Mouse (Mus musculus) adrenal gland, adult (tissue): ENCODE measurements around the gene Bcl7a.

Experiments used
- DNase-seq, 2 experiments: peaks; one replicate each; pipeline ENCODE4 v3.0.0; 2022 to 2023; ENCODE audit warnings: low spot score in 1 of 2; ENCODE audit not compliant: inconsistent age in 2 of 2

Bcl7a gene

GRCm38 (mm10) chr5:123343707-123344627 lies at the start of gene Bcl7a:
Gene Bcl7a (plus strand): TSS chr5:123343834.
- DNase-seq, result peak; percentile 91 to 98

- DNase-seq, result no peak
These were observed 49.0 kb upstream of the Bcl7a start for GRCm38 (mm10) chr5:123294653-123295052.

GRCm38 (mm10) chr5:123296224-123296806 lies 47.3 kb upstream of the Bcl7a start:
- DNase-seq, result no peak

- no peak for DNase-seq
These were observed 46.5 kb upstream of the Bcl7a start for GRCm38 (mm10) chr5:123296972-123297754.

DNA sequence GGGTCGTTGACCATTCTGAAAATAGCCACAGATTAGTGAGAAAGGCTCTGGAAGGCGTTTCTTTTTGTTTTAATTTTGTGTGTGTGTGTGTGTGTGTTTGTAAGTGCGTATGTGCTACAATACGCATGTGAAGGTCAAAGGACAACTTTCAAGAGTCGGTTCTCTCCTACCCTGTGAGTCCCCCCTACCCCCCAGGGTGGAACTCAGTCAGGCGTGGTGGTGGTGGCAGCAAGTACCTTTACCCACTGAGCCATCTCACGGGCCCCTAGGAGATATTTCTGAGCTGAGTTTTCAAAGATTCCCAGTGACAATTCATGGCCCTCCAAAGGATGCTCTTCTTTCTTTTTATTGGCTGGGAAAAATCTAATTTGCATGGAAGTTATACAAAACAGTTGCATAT lies 45.8 kb upstream of the Bcl7a start:
- DNase-seq, result no peak

DNA sequence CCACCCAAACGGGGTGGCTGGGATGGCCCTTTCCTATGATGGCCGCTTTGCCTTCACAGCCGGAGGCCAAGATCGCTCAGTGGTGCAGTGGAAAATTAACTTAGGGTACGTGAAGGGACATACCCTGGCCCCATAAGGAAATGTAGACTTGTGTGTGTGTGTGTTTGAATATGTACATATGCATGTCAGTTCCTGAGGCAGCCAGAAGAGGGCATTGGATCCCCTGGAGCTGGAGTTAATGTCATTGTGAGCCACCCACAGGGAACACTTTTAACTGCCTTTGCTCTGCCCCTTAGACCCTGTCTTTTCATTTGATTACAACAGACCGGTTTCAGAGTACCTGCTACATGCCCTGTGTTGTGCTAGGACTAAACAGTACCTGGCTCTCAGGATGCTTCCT lies 45.1 kb upstream of the Bcl7a start:
- DNase-seq, result no peak

- no peak for DNase-seq
These were observed 43.1 kb upstream of the Bcl7a start for GRCm38 (mm10) chr5:123300496-123301034.

- no peak for DNase-seq
These were observed 41.7 kb upstream of the Bcl7a start for GRCm38 (mm10) chr5:123301780-123302521.

- no peak for DNase-seq
These were observed 35.9 kb upstream of the Bcl7a start for GRCm38 (mm10) chr5:123307630-123308282.

- DNase-seq, result no peak
These were observed 33.8 kb upstream of the Bcl7a start for GRCm38 (mm10) chr5:123309816-123310215.

DNA sequence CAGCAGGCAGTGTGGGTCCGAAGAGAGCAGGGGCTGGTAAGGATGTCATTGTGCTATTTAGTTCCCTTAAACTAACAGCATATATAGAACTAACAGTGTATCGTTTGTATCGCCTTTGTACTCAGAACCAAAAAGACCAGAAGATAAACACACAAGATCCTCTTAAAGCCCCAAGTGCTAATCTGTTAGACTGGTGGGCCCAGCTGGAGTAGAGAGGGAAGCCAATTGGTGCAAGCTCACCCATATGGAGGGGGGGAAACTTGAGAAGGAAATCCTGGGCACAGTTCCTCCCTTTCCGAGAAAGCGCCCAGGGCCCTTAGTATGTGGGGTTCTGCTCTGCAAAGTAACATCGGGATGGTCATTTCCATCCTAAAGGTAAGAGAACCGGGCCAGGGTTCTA lies 33.4 kb upstream of the Bcl7a start:
- no peak for DNase-seq

- no peak for DNase-seq
These were observed 30.5 kb upstream of the Bcl7a start for GRCm38 (mm10) chr5:123313058-123313630.

DNA sequence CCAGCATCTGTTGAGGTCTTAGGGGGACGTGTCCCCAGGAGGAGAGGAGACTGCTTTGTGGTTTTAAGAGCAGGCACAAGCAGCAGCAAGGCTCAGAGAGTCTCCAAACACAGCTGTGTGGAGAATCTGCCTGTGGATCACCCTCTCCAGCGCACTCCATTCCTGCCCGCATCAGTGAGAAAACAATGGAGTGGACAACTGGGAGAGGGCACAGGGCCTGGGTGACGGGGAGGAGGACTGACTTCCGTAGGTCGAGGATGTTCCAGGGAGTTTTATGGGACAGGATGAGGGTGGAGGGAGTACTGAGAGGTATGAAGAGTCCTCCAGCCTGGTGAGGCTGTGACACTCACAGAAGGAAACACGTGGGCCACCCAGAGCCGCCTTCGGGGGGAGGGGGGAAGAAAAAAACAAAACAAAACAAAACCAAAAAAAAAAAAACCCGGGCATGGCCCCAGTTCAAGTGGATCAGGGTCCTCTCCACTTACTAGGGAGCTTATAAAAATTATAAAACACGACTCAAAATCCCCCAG lies 29.7 kb upstream of the Bcl7a start:
- no peak for DNase-seq

DNA sequence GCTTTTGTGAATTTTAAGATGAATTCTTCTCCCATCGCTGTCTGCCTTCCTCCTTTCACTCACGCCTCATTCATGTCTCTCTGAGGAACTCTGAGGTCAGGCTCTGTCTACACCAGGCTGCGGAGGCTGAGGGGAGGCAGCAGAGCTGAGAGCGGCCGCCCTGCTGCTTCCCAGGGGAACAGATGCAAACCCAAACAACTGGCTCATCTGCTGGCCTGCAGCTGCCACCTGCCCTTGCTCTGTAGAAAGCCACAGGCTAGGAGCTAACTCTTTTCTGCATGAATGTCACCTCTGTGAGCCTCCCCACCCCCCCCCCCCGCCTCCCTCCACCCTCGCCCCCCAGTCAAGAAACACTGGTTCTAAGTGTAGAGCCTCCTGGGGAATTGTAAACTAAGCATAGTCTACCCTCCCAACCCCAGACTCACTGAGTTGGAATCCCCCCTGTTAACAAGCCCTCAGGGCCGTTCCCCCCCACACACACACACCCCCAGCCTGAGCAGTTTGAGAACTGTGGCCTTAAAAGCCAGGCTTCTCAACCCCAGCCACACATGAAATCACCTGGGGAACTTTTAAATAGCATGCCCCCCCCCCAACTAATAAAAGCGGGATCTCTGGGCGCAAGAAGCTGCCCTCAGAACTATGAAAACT lies 28.3 kb upstream of the Bcl7a start:
- DNase-seq, result no peak

GRCm38 (mm10) chr5:123317992-123318391 lies 25.6 kb upstream of the Bcl7a start:
- peak; percentile 8 to 61 for DNase-seq

DNA sequence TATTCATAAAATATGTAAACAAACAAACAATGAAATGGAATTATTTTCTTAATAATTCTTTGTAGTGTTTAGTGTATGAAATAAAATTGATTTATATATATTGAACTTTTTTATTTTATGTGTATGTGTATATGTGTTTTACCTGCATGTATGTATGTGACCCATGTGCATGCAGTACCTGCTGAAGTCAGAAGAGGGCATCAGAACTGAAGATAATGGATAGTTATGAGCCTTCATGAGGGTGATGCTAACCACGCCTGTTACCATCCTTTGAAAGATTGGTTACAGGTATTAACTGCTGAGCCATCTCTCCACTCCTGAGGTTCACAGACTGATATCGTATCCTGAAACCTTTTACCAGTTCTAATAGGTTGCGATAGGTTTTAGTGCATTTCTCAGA lies 23.5 kb upstream of the Bcl7a start:
- DNase-seq, result no peak

DNA sequence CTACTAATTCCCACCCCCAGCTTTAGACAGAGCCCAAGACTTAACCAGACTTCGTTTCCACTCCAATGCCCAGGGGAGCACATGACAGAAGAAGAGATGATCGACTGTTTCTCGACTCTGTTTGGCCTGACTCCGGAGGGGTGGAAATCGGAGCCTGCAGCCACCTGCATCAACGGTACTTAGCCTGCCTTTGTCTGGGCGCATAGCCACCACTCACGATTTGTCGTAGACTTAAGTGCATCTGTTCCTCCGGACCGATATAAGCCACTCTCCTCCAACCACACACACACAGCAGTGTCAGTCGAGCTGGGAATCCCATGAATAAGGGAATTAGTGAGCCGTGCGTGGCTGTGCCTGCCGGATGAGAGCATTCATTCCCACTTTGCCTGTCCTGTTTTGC lies 19.4 kb upstream of the Bcl7a start:
- no peak for DNase-seq

DNA sequence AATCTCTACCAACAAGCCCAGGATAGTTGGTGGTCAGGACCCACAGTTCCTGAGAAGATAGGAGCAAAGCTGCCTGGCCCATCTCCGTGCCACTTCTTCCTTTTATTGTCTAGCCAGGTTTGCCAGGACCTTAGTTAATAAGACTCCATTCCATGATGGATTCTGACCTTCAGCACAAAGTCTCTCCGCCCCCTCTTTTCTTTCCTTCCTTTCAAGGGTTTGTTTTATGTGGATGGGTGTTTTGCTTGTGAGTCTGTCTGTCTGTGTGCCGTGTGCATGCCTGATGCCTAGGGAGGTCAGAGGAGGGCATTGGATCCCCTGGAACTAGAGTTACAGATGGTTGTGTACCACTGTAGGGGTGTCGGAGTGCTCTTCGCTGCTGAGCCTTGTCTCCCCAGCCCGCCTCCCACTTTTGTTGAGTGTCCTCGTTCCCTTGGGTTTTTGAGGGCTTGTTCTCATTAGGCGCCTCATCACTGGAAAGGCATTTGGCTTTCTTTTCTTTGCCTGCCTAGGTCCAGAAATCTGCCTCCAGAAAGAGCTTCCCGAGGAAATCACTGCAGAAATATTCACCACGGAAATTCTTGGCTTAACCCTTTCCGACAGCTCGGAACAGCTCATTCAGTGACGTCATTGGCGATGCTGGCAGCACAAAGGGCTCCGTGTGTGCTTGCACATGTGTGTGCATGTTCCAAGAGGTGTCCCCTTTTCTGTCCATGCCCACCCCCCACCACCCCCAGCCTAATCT lies 17.5 kb upstream of the Bcl7a start:
- no peak for DNase-seq
